Mouse (Mus musculus): ENCODE data around the gene H2-T24. TPM values are rescaled to one million over a fixed set of nuclear protein-coding genes. Genes with fewer than 3 reads are reported as not detected.

The H2-T24 gene
- 0.13 TPM for polyA plus RNA-seq (2014; fragmentation: Illumina TruSeq; extraction: RNeasy Lipid Tissue Mini Kit (QIAGEN cat#74804); ENCODE audit: low read depth, low replicate concordance)

GRCm38 (mm10) chr17:36020191-36021073 lies at the start of gene H2-T24:
Gene H2-T24, minus strand, starts transcription at chr17:36020560.

DNA sequence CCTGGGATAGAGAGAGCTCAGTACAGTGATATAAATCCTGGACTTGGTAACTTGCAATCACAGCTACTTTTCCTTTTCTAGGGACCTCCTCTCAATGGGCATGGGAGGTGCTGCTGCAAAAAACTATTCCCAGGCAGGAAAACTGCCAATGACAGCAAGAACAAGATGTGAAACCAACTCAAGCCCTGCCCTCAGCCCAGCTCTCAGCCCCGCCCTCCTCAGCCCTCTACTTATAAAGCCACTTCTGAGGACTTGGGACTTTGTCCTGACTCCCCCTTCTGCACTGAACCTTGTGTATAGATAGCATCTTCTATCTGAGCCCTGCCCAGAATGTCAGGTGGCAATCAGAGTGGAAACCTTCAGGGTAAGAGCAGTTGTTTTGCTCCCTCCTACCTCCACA lies 38.0 kb upstream of the H2-T24 start, which contains the start of gene Gm11127:
Gene Gm11127, minus strand, starts transcription at position 10 of the 400 bp plus-strand sequence.

DNA sequence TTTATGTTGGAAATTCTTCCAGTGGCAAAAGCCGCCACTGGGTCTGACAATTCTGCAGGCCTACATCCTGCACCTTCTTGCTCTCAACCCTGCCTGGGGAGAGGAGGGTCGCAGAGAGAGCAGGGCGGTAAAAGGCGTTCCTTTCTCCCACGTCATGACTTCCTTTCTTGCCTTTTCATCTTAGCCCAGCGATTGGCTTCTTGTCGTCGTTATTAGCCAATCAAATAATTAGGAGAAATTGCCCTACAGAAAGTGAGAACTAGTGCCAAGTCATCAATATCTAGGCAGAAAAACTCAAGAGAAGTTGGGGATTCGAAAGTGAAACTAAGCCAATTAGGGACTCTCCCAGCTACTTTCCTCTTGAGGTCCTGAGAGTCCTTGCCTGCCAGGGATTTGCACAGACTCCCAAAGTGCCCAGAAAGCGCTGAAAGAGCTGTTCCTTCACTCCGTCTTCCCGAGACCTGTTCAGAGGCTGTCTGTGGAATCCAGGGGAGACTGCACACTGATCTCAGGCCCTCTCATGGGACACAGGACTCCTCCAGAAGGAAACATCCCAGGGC lies 22.3 kb upstream of the H2-T24 start, which contains the start of the genes H2-T22 and Gm6034:
Gene H2-T22, minus strand, starts transcription at position 138 of the 560 bp plus-strand sequence.
Gene Gm6034, plus strand, starts transcription at position 352 of the 560 bp plus-strand sequence.

GRCm38 (mm10) chr17:36032351-36032875 lies 12.1 kb upstream of the H2-T24 start, which contains the start of gene H2-T23:
Gene H2-T23, minus strand, starts transcription at chr17:36032855.

DNA sequence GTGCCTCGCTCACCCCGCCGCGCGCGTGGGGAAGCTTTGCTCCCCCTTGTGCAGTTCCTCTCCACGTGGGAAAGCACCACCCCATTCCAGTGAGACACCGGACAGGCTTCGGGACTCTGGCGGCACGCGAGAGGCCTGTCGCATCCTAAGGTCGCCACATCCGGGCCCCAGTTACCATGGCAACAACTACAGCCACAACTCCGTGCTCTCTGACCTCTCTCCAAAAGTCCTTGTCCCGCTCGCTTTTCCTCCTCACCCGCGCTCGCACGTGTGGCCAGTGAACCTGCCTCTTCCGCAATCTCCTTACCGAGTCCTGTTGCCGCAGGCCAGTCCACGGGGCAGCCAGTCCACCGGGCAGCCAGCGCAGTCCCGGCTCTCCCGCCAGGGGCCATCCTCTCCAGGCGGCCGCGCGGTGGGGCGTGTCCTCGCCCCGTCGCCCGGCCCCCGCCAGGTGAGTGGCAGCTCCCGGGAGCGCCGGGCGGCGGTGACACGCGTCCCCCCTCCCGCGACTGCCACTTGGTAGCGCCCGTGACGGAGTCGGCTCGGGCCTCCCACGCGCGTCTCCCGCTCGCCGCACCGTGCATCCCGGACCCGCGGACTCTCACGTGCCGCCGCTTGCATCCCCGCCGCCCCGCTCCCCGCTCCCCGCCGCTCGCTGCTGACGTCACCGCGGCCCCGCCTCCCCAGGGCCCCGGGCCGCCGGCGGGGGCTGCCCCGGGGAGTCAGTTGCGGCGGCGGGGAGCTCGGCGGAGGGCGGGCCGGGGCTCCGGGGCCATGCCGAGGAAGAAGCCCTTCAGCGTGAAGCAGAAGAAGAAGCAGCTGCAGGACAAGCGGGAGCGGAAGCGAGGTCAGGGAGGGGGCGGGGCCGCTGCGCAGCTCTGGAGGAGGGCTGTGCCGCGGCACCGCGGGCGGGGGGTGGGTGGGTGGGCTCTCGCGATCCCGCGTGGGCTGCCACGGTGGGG lies 40.7 kb downstream of the H2-T24 start, which contains the start of the genes Gnl1 and Prr3:
Gene Gnl1, plus strand, starts transcription at position 451 of the 962 bp plus-strand sequence.
Gene Prr3, minus strand, starts transcription at position 836 of the 962 bp plus-strand sequence.

DNA sequence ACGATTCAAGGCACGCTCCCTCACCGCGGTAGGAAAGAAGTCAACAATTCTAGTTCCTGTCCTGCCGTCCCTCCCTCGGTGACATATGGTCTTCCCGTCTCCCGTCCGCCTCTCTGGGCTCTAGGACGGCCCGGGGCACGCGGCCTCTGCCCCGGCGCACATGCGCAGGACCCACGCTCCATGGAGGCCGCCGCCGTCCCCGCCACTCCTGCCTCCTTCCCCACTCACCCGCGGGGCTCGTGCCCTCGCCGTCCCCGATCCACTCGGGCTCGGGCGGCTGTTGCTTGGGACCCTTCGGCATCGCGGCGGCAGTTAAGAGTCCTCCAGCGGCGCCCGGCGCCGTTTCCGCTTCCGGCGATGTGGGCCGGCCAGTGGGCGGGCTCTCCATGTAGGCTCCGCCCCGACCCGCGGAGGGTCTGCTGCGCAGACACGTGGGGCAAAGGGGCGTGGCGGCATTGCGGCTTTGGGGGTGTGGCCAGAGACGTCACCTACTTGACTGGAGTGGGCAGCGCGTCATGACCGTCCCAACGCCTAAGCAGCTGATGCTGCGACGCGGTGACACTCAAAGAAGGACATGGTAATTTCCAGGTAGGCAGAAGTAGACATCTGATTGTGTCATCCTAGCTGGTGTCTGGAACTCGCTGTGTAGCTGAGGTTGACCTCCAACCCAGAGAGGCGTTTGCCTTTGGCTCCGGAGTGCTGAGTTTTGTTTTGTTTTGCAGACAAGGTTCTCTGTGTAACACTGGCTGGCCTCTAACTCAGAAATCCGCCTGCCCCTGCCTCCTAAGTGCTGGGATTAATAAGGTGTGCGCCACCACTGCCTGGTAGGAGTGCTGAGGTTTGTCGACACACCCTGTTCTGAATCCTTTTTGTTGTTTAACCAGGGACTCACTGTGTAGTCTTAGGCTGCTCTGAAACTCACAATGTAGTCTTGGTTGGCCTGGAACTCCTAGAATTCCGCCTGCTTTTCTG lies 50.7 kb downstream of the H2-T24 start, which contains the start of gene Abcf1:
Gene Abcf1, minus strand, starts transcription at position 344 of the 972 bp plus-strand sequence.

Other genes with a start within 250 kb of the H2-T24 start
- 0.32 TPM for gene Ier3, start 198.9 kb downstream of the H2-T24 start, polyA plus RNA-seq (2014; fragmentation: Illumina TruSeq; extraction: RNeasy Lipid Tissue Mini Kit (QIAGEN cat#74804); ENCODE audit: low read depth, low replicate concordance)
- gene Flot1, start 197.3 kb downstream of the H2-T24 start, polyA plus RNA-seq (2014; fragmentation: Illumina TruSeq; extraction: RNeasy Lipid Tissue Mini Kit (QIAGEN cat#74804); ENCODE audit: low read depth, low replicate concordance), result 1.6 TPM
- gene Tubb5, start 182.3 kb downstream of the H2-T24 start, polyA plus RNA-seq (2014; fragmentation: Illumina TruSeq; extraction: RNeasy Lipid Tissue Mini Kit (QIAGEN cat#74804); ENCODE audit: low read depth, low replicate concordance), result 13.0 TPM
- 90.7 TPM for gene Mdc1, start 179.0 kb downstream of the H2-T24 start, polyA plus RNA-seq (2014; fragmentation: Illumina TruSeq; extraction: RNeasy Lipid Tissue Mini Kit (QIAGEN cat#74804); ENCODE audit: low read depth, low replicate concordance)
- 27.0 TPM for gene Nrm, start 159.2 kb downstream of the H2-T24 start, polyA plus RNA-seq (2014; fragmentation: Illumina TruSeq; extraction: RNeasy Lipid Tissue Mini Kit (QIAGEN cat#74804); ENCODE audit: low read depth, low replicate concordance)
- 4.9 TPM for gene Ppp1r18, start 155.0 kb downstream of the H2-T24 start, polyA plus RNA-seq (2014; fragmentation: Illumina TruSeq; extraction: RNeasy Lipid Tissue Mini Kit (QIAGEN cat#74804); ENCODE audit: low read depth, low replicate concordance)
- 55.0 TPM for gene Dhx16, start 140.7 kb downstream of the H2-T24 start, polyA plus RNA-seq (2014; fragmentation: Illumina TruSeq; extraction: RNeasy Lipid Tissue Mini Kit (QIAGEN cat#74804); ENCODE audit: low read depth, low replicate concordance)
- gene 2310061I04Rik, start 123.1 kb downstream of the H2-T24 start, polyA plus RNA-seq (2014; fragmentation: Illumina TruSeq; extraction: RNeasy Lipid Tissue Mini Kit (QIAGEN cat#74804); ENCODE audit: low read depth, low replicate concordance), result 51.0 TPM
- 26.8 TPM for gene Atat1, start 110.5 kb downstream of the H2-T24 start, polyA plus RNA-seq (2014; fragmentation: Illumina TruSeq; extraction: RNeasy Lipid Tissue Mini Kit (QIAGEN cat#74804); ENCODE audit: low read depth, low replicate concordance)
- gene Mrps18b, start 104.2 kb downstream of the H2-T24 start, polyA plus RNA-seq (2014; fragmentation: Illumina TruSeq; extraction: RNeasy Lipid Tissue Mini Kit (QIAGEN cat#74804); ENCODE audit: low read depth, low replicate concordance), result 22.7 TPM
- gene Ppp1r10, start 104.1 kb downstream of the H2-T24 start, polyA plus RNA-seq (2014; fragmentation: Illumina TruSeq; extraction: RNeasy Lipid Tissue Mini Kit (QIAGEN cat#74804); ENCODE audit: low read depth, low replicate concordance), result 162 TPM
- 95.3 TPM for gene Abcf1, start 50.8 kb downstream of the H2-T24 start, polyA plus RNA-seq (2014; fragmentation: Illumina TruSeq; extraction: RNeasy Lipid Tissue Mini Kit (QIAGEN cat#74804); ENCODE audit: low read depth, low replicate concordance)
- 5.8 TPM for gene Gnl1, start 40.7 kb downstream of the H2-T24 start, polyA plus RNA-seq (2014; fragmentation: Illumina TruSeq; extraction: RNeasy Lipid Tissue Mini Kit (QIAGEN cat#74804); ENCODE audit: low read depth, low replicate concordance)
- gene Prr3, start 40.3 kb downstream of the H2-T24 start, polyA plus RNA-seq (2014; fragmentation: Illumina TruSeq; extraction: RNeasy Lipid Tissue Mini Kit (QIAGEN cat#74804); ENCODE audit: low read depth, low replicate concordance), result 8.7 TPM
- 0.38 TPM for gene H2-T23, start 12.3 kb upstream of the H2-T24 start, polyA plus RNA-seq (2014; fragmentation: Illumina TruSeq; extraction: RNeasy Lipid Tissue Mini Kit (QIAGEN cat#74804); ENCODE audit: low read depth, low replicate concordance)
- 0.71 TPM for gene H2-T22, start 22.2 kb upstream of the H2-T24 start, polyA plus RNA-seq (2014; fragmentation: Illumina TruSeq; extraction: RNeasy Lipid Tissue Mini Kit (QIAGEN cat#74804); ENCODE audit: low read depth, low replicate concordance)
- not detected for gene Gm6034, start 22.4 kb upstream of the H2-T24 start, polyA plus RNA-seq (2014; fragmentation: Illumina TruSeq; extraction: RNeasy Lipid Tissue Mini Kit (QIAGEN cat#74804); ENCODE audit: low read depth, low replicate concordance)
- not detected for gene Gm11127, start 37.8 kb upstream of the H2-T24 start, polyA plus RNA-seq (2014; fragmentation: Illumina TruSeq; extraction: RNeasy Lipid Tissue Mini Kit (QIAGEN cat#74804); ENCODE audit: low read depth, low replicate concordance)
- not detected for gene Gm19684, start 101.1 kb upstream of the H2-T24 start, polyA plus RNA-seq (2014; fragmentation: Illumina TruSeq; extraction: RNeasy Lipid Tissue Mini Kit (QIAGEN cat#74804); ENCODE audit: low read depth, low replicate concordance)
- not detected for gene Gm7030, start 108.9 kb upstream of the H2-T24 start, polyA plus RNA-seq (2014; fragmentation: Illumina TruSeq; extraction: RNeasy Lipid Tissue Mini Kit (QIAGEN cat#74804); ENCODE audit: low read depth, low replicate concordance)
- not detected for gene Gm8909, start 148.0 kb upstream of the H2-T24 start, polyA plus RNA-seq (2014; fragmentation: Illumina TruSeq; extraction: RNeasy Lipid Tissue Mini Kit (QIAGEN cat#74804); ENCODE audit: low read depth, low replicate concordance)
- not detected for gene H2-T3, start 169.7 kb upstream of the H2-T24 start, polyA plus RNA-seq (2014; fragmentation: Illumina TruSeq; extraction: RNeasy Lipid Tissue Mini Kit (QIAGEN cat#74804); ENCODE audit: low read depth, low replicate concordance)
- gene Rpp21, start 237.5 kb upstream of the H2-T24 start, polyA plus RNA-seq (2014; fragmentation: Illumina TruSeq; extraction: RNeasy Lipid Tissue Mini Kit (QIAGEN cat#74804); ENCODE audit: low read depth, low replicate concordance), result 6.4 TPM